Mouse (Mus musculus) liver, adult 2 months (tissue): ENCODE measurements around the gene Fgd3.

Source experiments
- CTCF ChIP-seq: fragments of 200-500 bp; IDR thresholded peaks from 2 replicates; pipeline ENCODE4 v1.5.1; 2011; ENCODE audit warnings: low read depth, low read length, control low read depth
- POLR2A ChIP-seq: fragments of 200-500 bp; IDR thresholded peaks from 2 replicates; pipeline ENCODE4 v1.6.1; 2011; ENCODE audit warnings: low read length, control low read depth; ENCODE audit not compliant: insufficient read depth; ENCODE audit errors: extremely low read depth

GRCm38 (mm10) chr13:49252746-49253145, 67.4 kb downstream of the Fgd3 start:
- TF ChIP-seq CTCF (no peak), POLR2A (no peak)
